Mouse (Mus musculus) olfactory bulb, adult 2 months (tissue): ENCODE results near the gene Zfp808.
"Not testable (repeated sequence)": the region's sequence is repeated elsewhere in the genome, so short reads cannot be mapped to it uniquely, and the experiment has no call there.

Experiments used
- CTCF ChIP-seq: fragments of 200-500 bp; IDR thresholded peaks from 2 replicates; pipeline ENCODE4 v1.5.1; 2012; ENCODE audit warnings: low read depth, mild to moderate bottlenecking, low read length, moderate library complexity; ENCODE audit not compliant: insufficient read depth
- POLR2A ChIP-seq: fragments of 200-500 bp; IDR thresholded peaks from 2 replicates; pipeline ENCODE4 v1.6.1; 2012; ENCODE audit warnings: mild to moderate bottlenecking, low read depth, low read length, moderate library complexity; ENCODE audit not compliant: insufficient read depth

- not testable (repeated sequence) for TF ChIP-seq POLR2A, CTCF
Observed at GRCm38 (mm10) chr13:62129432-62130171, at the start of gene Zfp808.
